Mouse (Mus musculus) T-cell, adult 2 months (primary cell): Measurements from ENCODE around the gene Fcgr4.
A peak's percentile ranks its signal among the peaks of the same experiment; 100 is the strongest.
"Not testable (repeated sequence)": the region's sequence is repeated elsewhere in the genome, so short reads cannot be mapped to it uniquely, and the experiment has no call there.

Experiments used
- DNase-seq: peaks from one replicate; pipeline ENCODE4 v3.0.0; 2022; ENCODE audit warnings: low spot score

Gene Fcgr4

DNA sequence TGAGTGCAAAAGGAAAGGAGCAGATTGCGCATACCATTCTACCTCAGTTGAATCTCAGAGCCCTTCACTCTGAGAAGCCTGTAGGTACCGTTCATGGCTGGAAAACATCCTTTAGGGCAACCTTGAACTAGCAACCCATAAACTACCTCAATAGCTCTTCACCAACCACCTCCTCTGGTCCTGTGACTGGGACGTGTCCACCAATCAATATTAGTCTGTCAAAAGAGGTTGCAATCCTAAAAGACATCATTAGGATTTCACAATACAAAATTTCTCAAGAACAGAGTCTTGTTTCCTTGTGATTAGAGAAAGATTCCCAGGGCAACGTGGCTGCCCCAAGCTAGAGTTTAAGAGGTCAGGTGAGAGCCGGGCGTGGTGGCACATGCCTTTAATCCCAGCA lies 34.6 kb downstream of the Fcgr4 start:
- DNase-seq: no peak

DNA sequence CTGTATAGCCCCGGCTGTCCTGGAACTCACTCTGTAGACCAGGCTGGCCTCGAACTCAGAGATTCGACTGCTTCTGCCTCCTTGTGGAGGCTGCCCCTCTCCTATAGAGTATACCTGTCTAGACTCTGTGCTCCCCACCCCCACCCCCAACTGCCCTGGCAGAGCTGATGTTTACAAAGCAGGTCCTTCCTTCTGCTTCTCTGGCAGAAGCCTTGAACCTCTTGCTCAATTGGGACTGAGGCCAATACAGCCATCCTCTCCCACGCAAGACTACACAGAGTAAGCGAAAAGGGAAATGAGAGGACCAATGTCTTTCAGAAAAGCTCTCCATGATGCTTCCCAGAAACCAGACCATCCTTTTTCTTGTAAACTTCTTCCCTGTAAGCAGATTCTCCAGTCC lies 38.5 kb downstream of the Fcgr4 start:
- no peak for DNase-seq

DNA sequence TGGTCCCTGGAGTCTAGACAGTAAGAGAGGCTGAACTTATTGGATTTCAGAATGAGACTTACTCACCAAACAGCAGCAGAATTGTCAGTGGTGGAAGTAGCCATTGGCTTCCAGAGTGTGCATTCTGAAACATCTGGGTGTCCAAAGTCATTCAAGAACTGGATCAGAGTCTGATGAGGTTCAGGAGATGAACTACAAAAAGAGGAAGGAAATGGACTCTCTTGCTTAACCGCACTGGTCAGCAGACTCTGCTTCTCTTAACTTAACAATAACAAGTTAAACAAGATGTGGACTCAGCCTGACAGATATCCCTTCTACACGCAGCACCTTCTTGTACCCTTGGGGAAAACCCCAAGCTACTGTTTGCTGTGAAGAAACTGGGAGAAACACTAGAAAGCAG lies 40.5 kb downstream of the Fcgr4 start:
- no peak for DNase-seq

DNA sequence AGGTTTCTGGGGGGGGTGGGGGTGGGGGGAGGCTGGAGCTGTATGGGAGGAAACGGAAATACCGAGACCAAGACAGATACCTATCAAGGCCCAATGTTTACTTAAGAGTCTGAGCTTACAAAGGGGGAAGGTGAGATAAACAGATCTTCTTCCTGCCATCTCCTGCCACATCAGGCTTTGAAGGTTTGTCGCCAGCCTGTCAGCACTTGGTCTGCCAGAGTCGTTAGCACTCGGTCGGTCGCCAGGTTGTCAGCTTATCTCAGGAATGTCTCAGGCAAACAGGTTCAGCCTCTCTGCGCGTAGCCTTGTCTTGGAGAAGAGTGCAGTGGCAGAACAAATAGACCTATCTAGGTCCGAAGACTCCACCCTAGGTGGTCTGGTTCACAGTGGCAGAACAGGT lies 41.7 kb downstream of the Fcgr4 start:
- DNase-seq: peak; percentile 50

DNA sequence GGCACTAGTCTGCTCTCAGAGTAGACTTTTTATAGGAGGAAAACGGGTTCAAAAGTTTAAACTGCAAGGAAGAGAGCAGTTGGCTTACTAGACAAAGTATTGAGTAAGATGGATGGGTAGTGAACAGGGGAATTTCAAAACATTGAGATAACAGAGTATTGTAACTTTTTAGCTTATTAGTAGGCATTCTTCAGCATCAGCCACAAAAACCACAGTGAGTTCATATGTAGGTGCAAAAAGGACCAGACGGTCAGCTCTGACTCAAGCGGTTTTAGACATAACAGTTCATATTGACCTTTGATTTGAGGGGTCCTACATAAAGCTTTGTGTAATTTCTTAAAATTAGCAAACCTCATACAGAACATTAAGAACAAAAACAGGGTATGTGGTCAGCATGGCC lies 42.8 kb downstream of the Fcgr4 start:
- DNase-seq: no peak

DNA sequence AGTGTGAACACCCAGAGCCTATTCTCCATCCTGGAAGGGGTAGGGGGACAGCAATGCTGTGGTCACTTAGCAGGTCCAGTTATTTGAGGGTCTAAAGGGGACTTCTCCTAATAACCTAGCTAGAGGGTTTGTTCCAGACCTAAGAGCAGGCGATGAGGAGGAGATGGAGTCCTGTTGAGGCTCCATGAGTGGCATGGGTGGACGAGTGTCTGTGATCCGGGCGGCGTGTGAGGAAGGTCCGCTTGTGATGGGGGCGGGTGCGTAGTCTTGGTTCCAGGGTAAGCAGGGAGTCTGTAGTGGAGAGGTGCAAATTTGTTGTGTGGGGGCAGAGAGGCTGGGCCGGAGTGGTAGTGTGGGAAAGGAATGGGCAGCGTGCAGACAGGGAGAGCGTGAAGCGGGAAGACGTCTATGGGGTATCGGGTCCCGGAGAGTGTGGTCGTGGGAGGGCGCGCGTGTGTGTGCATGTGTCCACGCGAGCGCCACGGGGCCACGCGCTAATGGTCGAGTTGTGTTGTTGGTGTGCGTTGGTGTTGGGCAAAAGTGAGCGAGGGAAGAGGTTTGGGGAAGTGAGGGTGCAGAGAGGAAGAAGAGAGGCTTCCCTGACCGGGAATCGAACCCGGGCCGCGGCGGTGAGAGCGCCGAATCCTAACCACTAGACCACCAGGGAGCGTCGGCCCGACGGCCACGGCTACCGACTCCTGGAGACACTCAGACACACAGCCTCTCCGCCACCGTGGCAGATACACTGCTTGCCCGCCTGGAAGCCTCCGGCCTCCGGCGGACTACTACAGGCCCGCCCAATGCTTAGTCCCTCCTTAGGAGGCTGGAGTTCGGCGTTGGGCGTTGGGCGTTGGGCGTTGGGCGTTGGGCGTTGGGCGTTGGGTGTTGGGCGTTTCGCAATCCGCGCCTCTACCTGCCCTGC lies 45.1 kb downstream of the Fcgr4 start:
- peak; percentile 22 for DNase-seq

DNA sequence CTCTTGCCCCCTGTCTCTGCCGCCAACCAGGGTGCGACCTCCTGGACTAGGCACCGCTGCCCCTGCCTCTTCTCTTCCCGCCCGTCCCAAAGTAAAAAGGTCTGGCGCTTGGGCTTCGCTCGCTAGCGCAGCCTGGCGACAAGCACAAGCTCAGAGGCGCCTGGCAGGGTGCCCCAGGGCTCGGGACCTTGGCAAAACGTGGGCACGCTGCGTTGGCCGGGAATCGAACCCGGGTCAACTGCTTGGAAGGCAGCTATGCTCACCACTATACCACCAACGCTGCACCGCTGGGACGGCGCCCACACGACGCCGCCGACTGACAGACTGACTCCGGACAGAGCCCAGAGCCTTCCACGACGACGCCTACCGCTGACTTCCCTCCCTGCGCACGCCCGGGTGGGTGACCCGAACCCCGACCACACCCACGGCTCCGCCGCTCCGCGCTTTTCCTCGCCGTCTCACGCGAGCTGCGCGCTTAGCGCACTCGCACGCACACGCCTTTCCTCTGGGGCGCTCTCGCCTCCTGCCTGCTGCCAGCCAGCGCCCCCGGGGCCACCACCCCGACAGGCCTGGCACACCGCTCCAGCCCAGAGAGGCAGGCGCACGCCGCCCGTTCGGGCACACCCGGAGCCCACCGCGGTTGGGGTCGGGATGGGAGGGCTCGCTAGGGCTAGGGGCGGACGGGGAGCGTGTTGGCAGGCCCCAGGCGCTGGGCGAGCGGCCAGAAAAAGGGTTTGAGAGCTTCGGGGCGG lies 45.9 kb downstream of the Fcgr4 start, which contains the start of gene Fcgr3:
Gene Fcgr3 (minus strand): TSS at position 445 of the 752 bp plus-strand sequence.
- DNase-seq: peak; percentile 65

DNA sequence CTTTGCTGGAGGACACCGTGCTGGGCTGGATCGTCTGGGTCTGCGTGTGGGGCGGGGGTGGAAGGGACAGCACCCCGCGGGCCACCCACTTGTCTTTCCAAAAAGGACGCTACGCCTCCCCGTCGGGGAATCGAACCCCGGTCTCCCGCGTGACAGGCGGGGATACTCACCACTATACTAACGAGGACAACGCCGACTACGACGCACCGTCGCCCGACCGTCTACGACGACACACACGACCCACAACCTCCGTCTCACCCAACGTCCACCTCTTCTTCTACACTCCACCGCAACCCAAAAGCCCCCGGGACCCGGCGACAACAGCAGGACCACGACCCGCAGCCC lies 46.5 kb downstream of the Fcgr4 start:
- peak; percentile 52 for DNase-seq

DNA sequence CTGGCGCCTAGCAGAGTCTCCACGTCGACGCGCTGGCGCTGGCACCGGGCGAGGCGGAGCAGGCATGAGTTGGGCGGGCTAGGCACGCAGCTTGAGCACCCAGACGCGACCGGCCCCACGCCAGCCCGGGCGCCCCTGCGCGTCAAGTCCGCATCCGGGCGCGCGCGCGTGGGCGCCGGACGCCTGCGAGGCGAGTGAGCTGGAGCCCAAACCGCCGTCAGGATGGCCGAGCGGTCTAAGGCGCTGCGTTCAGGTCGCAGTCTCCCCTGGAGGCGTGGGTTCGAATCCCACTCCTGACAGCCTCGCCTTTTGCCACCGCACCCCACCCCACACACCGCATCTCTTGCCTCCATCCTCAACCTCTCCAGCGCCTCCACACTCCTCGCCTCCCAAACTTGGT lies 47.0 kb downstream of the Fcgr4 start:
- DNase-seq: peak; percentile 18

DNA sequence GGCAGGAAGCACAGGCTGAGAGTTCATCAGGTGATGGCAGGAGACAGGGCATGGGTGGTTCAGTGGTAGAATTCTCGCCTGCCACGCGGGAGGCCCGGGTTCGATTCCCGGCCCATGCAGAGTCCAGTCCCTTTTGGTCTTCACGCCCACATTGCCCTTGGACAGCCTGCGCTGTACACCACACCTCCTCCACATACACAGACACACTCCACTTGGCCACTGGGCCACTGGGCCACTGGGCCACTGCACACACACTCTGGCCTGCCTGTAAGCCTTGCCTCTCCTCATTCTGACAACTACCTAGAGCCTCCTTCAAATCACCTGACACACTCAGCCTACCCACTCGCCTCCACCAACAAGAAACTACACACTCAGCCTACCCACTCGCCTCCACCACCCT lies 47.9 kb downstream of the Fcgr4 start:
- DNase-seq: not testable (repeated sequence)

DNA sequence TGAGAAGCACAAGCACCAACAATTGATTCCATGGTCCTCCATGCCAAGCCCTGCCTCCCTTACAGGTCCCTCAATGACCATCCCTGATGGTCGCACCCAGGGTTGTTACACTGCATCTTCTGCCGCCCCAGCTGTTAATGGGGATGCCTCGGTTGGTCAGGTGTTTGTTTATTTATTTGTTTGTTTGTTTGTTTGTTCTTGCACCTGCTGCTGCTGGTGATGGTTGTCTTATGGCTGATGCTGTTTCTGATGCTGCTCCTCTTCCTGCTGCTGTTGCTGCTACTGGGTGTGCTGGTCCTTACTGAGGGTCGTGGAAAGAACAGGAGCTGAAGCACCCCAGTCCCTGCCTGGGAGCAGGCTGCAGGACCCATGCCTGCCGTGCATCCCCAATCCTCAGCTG lies 49.2 kb downstream of the Fcgr4 start:
- DNase-seq: not testable (repeated sequence)

DNA sequence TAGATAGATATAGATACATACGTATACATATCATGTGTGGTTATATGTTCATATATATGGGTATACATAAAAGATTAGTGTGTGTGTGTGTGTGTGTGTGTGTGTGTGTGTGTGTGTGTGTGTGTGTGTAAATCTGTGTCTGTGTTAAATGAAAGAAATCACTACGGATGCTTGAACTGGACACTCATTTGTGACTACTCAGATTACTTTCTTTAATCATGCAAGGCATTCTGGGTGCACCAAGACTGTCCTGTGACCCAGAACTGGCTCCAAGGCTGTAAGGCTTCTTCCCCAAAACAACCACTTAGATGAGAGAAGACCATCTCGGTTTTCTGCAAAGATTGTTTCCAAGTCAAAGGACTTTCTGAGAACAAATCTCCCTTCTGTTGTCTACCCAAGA lies 50.8 kb downstream of the Fcgr4 start:
- not testable (repeated sequence) for DNase-seq

DNA sequence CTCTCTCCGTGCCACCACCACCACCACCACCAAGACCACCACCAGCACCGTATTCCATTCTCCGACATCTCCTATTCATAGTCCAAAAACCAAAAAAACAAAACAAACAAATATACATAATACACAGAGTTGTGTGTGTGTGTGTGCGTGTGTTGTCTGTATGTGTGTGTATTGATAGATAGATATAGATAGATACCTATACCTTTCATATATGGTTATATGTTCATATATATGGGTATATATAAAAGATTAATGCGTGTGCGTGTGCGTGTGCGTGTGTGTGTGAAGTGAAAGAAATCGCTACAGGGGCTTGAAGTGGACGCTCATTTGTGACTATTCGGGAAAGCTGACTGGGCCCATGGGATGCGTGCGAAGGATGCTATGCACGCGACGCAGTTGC lies 52.2 kb downstream of the Fcgr4 start:
- not testable (repeated sequence) for DNase-seq

DNA sequence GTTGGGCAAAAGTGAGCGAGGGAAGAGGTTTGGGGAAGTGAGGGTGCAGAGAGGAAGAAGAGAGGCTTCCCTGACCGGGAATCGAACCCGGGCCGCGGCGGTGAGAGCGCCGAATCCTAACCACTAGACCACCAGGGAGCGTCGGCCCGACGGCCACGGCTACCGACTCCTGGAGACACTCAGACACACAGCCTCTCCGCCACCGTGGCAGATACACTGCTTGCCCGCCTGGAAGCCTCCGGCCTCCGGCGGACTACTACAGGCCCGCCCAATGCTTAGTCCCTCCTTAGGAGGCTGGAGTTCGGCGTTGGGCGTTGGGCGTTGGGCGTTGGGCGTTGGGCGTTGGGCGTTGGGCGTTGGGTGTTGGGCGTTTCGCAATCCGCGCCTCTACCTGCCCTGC lies 53.0 kb downstream of the Fcgr4 start:
- not testable (repeated sequence) for DNase-seq

DNA sequence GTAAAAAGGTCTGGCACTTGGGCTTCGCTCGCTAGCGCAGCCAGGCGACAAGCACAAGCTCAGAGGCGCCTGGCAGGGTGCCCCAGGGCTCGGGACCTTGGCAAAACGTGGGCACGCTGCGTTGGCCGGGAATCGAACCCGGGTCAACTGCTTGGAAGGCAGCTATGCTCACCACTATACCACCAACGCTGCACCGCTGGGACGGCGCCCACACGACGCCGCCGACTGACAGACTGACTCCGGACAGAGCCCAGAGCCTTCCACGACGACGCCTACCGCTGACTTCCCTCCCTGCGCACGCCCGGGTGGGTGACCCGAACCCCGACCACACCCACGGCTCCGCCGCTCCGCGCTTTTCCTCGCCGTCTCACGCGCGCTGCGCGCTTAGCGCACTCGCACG lies 53.5 kb downstream of the Fcgr4 start:
- DNase-seq: not testable (repeated sequence)

DNA sequence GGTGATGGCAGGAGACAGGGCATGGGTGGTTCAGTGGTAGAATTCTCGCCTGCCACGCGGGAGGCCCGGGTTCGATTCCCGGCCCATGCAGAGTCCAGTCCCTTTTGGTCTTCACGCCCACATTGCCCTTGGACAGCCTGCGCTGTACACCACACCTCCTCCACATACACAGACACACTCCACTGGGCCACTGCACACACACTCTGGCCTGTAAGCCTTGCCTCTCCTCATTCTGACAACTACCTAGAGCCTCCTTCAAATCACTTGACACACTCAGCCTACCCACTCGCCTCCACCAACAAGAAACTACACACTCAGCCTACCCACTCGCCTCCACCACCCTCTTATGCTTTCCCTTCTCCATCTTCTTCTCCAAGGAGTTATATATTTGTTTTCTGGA lies 55.6 kb downstream of the Fcgr4 start:
- DNase-seq: not testable (repeated sequence)

DNA sequence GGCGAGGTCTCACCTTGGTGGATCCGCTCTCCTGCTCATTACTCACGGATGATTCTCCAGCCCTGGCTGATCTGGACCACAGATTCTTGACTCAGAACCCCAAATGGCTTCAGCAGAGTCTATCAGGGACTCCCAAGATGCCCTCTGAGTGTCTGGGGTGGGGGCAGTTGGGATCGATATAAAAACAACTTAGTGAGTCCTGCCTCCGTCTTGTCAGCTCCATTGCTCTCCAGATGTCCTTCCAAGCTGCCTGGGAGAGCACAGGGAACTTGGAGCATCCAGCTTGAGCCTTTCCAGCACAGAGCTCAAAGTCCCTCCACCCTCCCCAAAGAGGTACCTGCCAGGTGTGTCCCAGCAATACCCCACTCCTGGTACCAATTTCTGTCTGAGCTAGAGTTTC lies 57.5 kb downstream of the Fcgr4 start:
- DNase-seq: not testable (repeated sequence)

DNA sequence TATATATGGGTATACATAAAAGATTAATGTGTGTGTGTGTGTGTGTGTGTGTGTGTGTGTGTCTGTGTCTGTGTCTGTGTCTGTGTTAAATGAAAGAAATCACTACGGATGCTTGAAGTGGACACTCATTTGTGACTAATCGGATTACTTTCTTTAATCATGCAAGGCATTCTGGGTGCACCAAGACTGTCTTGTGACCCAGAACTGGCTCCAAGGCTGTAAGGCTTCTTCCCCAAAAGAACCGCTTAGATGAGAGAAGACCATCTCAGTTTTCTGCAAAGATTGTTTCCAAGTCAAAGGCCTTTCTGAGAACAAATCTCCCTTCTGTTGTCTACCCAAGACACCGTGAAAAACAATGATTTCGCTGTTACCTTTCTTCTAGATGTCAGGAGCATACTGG lies 58.5 kb downstream of the Fcgr4 start:
- DNase-seq: not testable (repeated sequence)

DNA sequence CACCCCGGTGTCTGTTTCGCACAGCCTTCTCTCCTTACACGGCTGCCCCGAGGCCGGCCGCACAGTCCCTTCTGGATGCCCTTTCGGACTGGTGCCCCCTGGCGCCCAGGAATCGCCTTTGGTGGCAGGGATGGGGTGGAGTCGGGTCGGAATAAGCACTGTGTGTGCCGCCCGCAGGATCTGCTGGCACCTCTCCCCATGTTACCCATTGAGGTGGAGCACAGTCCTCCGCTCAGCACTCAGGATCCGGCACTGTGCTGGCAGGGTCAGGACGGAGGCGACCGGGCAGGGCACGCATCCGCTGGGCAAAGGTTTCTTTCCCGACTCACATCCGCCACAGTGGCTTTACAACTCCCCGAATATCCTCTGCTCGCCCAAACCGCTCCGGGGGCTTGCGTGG lies 59.2 kb downstream of the Fcgr4 start:
- not testable (repeated sequence) for DNase-seq

DNA sequence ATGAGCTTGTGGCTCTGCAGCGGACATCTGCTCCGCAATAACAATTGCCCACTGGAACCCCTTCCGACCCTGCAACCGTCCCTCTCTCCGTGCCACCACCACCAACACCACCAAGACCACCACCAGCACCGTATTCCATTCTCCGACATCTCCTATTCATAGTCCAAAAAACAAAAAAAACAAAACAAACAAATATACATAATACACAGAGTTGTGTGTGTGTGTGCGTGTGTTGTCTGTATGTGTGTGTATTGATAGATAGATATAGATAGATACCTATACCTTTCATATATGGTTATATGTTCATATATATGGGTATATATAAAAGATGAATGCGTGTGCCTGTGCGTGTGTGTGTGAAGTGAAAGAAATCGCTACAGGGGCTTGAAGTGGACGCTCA lies 59.7 kb downstream of the Fcgr4 start:
- DNase-seq: not testable (repeated sequence)

DNA sequence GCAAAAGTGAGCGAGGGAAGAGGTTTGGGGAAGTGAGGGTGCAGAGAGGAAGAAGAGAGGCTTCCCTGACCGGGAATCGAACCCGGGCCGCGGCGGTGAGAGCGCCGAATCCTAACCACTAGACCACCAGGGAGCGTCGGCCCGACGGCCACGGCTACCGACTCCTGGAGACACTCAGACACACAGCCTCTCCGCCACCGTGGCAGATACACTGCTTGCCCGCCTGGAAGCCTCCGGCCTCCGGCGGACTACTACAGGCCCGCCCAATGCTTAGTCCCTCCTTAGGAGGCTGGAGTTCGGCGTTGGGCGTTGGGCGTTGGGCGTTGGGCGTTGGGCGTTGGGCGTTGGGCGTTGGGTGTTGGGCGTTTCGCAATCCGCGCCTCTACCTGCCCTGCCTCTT lies 60.6 kb downstream of the Fcgr4 start:
- not testable (repeated sequence) for DNase-seq
